Mouse (Mus musculus) liver, postnatal 0 days (tissue): ENCODE results near the gene Map3k4. TPM values are rescaled to one million over a fixed set of nuclear protein-coding genes. Genes with fewer than 3 reads are reported as not detected.

Experiments
- ATAC-seq: fragments of 200-750 bp; cut with Nextera tagmentation; 2 replicates; pipeline ENCODE4 v1.8.0; 2017; ENCODE audit warnings: mild to moderate bottlenecking, moderate library complexity
- DNase-seq: peaks from one replicate; pipeline ENCODE4 v3.0.0-alpha.2; 2016
- H3K27ac ChIP-seq: fragments of 300-500 bp; sonication (generic); 2 replicates; pipeline ENCODE4 v1.5.1; 2014; ENCODE audit warnings: antibody characterized with exemption, moderate library complexity, mild to moderate bottlenecking, low read depth
- H3K27me3 ChIP-seq: fragments of 300-500 bp; sonication (generic); 2 replicates; pipeline ENCODE4 v1.6.1; 2014; ENCODE audit warnings: low read length, control low read depth, mixed read lengths; ENCODE audit not compliant: insufficient read depth
- H3K36me3 ChIP-seq: fragments of 300-500 bp; sonication (generic); replicated peaks from 2 replicates; pipeline ENCODE4 v1.6.1; 2014; ENCODE audit warnings: mild to moderate bottlenecking, control low read depth, low read length, moderate library complexity, mixed read lengths; ENCODE audit not compliant: insufficient read depth
- H3K4me1 ChIP-seq: fragments of 300-500 bp; sonication (generic); 2 replicates; pipeline ENCODE4 v1.6.1; 2014; ENCODE audit warnings: antibody characterized with exemption, mild to moderate bottlenecking, control low read depth; ENCODE audit not compliant: insufficient read depth
- H3K4me2 ChIP-seq: fragments of 300-500 bp; sonication (generic); 2 replicates; pipeline ENCODE4 v1.6.1; 2014; ENCODE audit warnings: low read depth, mild to moderate bottlenecking, low read length, moderate library complexity, mixed read lengths
- H3K4me3 ChIP-seq: fragments of 300-500 bp; sonication (generic); 2 replicates; pipeline ENCODE4 v1.5.1; 2014; ENCODE audit warnings: low read depth, low read length
- H3K9ac ChIP-seq: fragments of 300-500 bp; sonication (generic); replicated peaks from 2 replicates; pipeline ENCODE4 v1.6.1; 2014; ENCODE audit warnings: mild to moderate bottlenecking, moderate library complexity
- H3K9me3 ChIP-seq: fragments of 300-500 bp; sonication (generic); 2 replicates; pipeline ENCODE4 v1.6.1; 2016; ENCODE audit warnings: mild to moderate bottlenecking, control low read depth, low read length, mixed read lengths
- CTCF ChIP-seq: sonication (generic); IDR thresholded peaks from 2 replicates; pipeline ENCODE4 v1.5.1; 2016; ENCODE audit warnings: antibody characterized with exemption, low read depth
- EP300 ChIP-seq: IDR thresholded peaks from 2 replicates; pipeline ENCODE4 v1.6.1; 2016; ENCODE audit warnings: antibody characterized with exemption, low read depth, mild to moderate bottlenecking
- WGBS: fragments of 180-500 bp; shearing (Covaris S2); extraction: QIAGEN DNeasy Blood & Tissue Kit; methylation state at CpG from one replicate; pipeline ENCODE4 v1.1.7; 2014; ENCODE audit not compliant: insufficient replicate concordance; 5-methylcytosine and 5-hydroxymethylcytosine counted together
- polyA plus RNA-seq: library from polyadenylated mRNA; unstranded; fragments of >200 nt; fragmentation: Nextera tagmentation; extraction: Ambion mirVana; gene quantifications from 2 replicates; pipeline ENCODE4 v1.2.1, GENCODE M21; 2015

Map3k4 gene
- polyA plus RNA-seq, 1 experiment from 2014 or later = 13.0 TPM

DNA sequence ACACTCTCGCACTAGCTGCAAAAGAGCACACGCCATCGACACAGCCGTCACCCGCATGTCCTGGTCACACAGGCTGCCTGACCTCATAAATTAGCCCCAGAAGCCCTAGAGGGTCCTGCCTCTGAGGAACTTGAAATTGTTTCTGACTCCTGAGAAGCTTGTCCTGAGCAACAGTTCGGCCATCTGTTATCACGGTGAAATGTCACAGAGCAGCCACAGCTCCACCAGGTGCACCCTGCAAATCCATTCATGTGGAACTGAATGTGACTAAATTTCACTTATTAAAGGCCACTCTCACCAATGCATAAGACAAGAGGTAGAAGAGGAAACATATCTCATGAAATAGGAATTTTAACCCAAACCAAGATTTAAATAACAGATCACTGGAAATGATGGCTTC lies 57.2 kb downstream of the Map3k4 start:
- Histone ChIP-seq H3K9ac (no peak overlapping the region), H3K27me3 (no peaks in the 10 kb centered on the region), H3K4me3 (no peak overlapping the region), H3K36me3 (peaks cover 36% of the 10 kb centered on the region), H3K4me2 (no peak overlapping the region), H3K9me3 (no peaks in the 10 kb centered on the region), H3K27ac (no peak overlapping the region), H3K4me1 (no peaks in the 10 kb centered on the region)
- 87% methylated on average over 7 of the region's 7 CpGs for WGBS
- DNase-seq (no peak), ATAC-seq (no peak)
- TF ChIP-seq CTCF = no peak
- no peak for TF ChIP-seq EP300

DNA sequence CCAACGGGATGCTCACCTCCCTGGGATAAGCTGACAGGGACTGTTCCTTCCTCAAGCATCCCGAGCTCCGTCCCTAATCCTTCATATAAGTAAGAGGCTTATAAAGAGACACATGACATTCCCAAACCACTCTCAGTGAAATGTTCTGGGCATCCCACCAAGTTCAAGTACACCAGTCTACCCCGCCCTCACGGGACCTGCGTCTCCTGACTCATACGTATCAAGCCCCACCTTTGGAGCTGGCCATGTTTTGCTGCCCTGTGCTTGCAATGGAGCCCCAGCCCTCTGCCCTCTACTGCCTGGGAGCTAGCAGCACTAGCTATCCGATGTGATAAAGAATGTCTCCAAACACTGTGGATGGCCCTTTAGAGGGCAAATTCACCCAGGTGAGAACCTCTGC lies 58.6 kb downstream of the Map3k4 start:
- Histone ChIP-seq H3K36me3 (peaks cover 42% of the 10 kb centered on the region), H3K4me3 (no peak overlapping the region), H3K4me1 (no peaks in the 10 kb centered on the region), H3K9ac (no peak overlapping the region), H3K27ac (no peak overlapping the region), H3K27me3 (no peaks in the 10 kb centered on the region), H3K4me2 (no peak overlapping the region), H3K9me3 (no peaks in the 10 kb centered on the region)
- DNase-seq = no peak
- TF ChIP-seq CTCF (no peak), EP300 (no peak)
- WGBS = 85% methylated on average over 8 of the region's 8 CpGs
- ATAC-seq = no peak

DNA sequence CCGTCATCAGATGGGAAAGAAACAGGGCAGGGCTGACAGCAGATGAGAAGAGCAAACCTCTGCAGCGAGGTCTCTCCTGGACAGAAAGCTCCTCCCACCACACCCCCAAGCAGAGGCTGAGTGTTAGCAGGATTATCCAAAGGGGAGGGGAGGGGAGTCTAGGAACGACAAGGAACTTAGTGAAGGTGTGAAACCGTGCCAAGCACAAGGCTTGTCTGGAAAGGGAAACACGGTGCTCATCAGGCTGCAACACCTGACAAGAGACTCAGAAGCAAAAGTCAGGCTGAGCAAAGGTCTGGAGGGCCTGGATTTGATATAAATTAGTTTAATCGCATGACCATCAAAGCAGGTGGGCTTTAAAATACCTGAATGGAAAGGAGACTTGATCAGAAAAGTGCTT lies 60.1 kb downstream of the Map3k4 start:
- H3K36me3 ChIP-seq = peaks cover 56% of the 10 kb centered on the region
- H3K4me2 ChIP-seq = no peak overlapping the region
- TF ChIP-seq CTCF = no peak
- no peak for TF ChIP-seq EP300
- no peaks in the 10 kb centered on the region for H3K27me3 ChIP-seq
- 79% methylated on average over 6 of the region's 6 CpGs for WGBS
- no peak for DNase-seq
- H3K9me3 ChIP-seq = no peaks in the 10 kb centered on the region
- H3K9ac ChIP-seq = no peak overlapping the region
- H3K4me1 ChIP-seq = no peaks in the 10 kb centered on the region
- ATAC-seq = no peak
- no peak overlapping the region for H3K4me3 ChIP-seq
- H3K27ac ChIP-seq = no peak overlapping the region

DNA sequence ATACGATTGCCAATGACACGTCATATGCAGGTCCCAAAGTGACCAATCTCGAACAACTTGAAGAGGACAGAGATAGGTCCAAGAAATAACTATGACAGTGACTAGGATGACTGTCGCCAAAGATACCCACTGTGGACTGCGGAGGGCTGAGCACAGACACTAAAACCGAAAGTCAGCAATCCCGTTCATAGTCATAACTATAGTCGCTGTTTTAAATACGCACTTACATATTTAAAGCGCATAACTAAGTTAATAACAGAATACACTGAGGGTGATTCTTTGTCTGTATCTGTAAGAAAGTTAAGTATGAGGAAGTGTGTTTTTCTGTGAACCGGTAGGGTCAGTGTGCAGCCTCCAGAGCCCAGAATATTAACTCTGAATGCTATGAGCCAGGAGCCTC lies 62.5 kb downstream of the Map3k4 start:
- no peaks in the 10 kb centered on the region for H3K4me1 ChIP-seq
- DNase-seq = no peak
- H3K27ac ChIP-seq = no peak overlapping the region
- H3K9me3 ChIP-seq = no peaks in the 10 kb centered on the region
- H3K4me2 ChIP-seq = no peak overlapping the region
- no peak for ATAC-seq
- TF ChIP-seq CTCF = no peak
- no peak for TF ChIP-seq EP300
- H3K9ac ChIP-seq = no peak overlapping the region
- H3K27me3 ChIP-seq = no peaks in the 10 kb centered on the region
- peaks cover 61% of the 10 kb centered on the region for H3K36me3 ChIP-seq
- WGBS = 88% methylated on average over 11 of the region's 11 CpGs
- no peak overlapping the region for H3K4me3 ChIP-seq

DNA sequence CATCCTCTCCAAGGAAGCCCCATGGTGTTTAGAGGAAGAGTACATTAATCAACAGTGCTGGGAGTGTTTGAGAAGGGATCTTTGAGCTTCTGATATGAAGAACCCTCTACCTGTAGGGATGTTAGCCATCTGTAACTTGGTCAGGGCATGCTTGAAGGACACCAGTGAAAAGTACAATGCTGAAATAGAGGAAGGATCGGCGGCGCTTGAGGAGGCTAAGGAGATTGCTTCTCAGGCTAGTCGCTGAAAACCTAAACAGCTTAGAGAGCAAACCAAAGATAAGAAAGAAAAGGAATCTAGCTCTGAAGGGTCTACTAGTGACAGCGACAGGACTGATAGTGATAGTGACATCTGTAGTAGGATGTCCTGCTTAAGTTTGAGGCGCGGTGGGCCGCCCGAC lies 68.0 kb downstream of the Map3k4 start:
- Histone ChIP-seq H3K9me3 (no peaks in the 10 kb centered on the region), H3K9ac (no peak overlapping the region), H3K4me2 (no peak overlapping the region), H3K36me3 (peaks cover 40% of the 10 kb centered on the region), H3K4me3 (no peak overlapping the region), H3K27ac (no peak overlapping the region), H3K27me3 (no peaks in the 10 kb centered on the region), H3K4me1 (no peaks in the 10 kb centered on the region)
- no peak for TF ChIP-seq CTCF
- no peak for TF ChIP-seq EP300
- ATAC-seq (no peak), DNase-seq (no peak)
- 93% methylated on average over 9 of the region's 9 CpGs for WGBS

DNA sequence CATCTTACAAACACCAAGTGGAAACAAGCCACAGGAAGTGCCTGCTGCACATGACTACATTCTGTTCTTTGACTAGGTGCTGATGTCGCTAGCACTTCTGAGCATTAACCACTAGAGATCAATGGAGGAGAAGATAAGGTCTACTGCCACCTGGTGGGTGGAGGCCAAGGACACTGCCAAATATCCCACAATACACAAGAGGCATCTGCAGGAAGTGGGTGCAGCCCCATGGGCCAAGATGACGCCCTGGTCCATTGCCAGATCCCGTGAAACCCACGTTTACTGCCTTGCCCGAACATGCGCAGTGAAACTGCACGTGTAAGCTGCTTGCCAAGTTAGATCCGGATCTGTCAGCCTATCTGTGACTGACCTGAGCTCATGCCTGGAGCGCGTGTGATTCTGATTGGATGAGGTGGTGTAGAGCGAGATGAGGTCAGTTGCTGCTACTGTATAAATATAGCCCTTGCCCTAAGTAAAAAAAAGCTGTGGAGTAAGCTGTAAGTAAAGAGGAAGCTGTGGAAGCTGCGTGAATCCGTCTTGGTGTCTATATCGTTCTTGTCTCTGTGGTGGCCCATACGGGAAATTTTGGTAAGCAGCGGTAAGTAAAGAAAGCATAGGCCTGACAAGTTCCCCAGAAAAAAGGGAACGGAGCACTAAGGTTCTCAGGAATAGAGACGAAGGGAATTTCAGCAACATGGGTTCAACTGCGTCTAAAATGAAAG lies 68.7 kb downstream of the Map3k4 start:
- no peak for TF ChIP-seq EP300
- TF ChIP-seq CTCF = peak; percentile 61
- 91% methylated on average over 19 of the region's 19 CpGs for WGBS
- no peaks in the 10 kb centered on the region for H3K27me3 ChIP-seq
- no peak overlapping the region for H3K9ac ChIP-seq
- peaks cover 36% of the 10 kb centered on the region for H3K36me3 ChIP-seq
- no peaks in the 10 kb centered on the region for H3K9me3 ChIP-seq
- ATAC-seq (peak; percentile 67), DNase-seq (peak; percentile 51)
- H3K4me1 ChIP-seq = no peaks in the 10 kb centered on the region
- H3K4me3 ChIP-seq = no peak overlapping the region
- H3K4me2 ChIP-seq = no peak overlapping the region
- no peak overlapping the region for H3K27ac ChIP-seq
